Mouse (Mus musculus): ENCODE results near the gene Olfr1406. TPM values are rescaled to one million over a fixed set of nuclear protein-coding genes. Genes with fewer than 3 reads are reported as not detected.
"Not testable (repeated sequence)": the region's sequence is repeated elsewhere in the genome, so short reads cannot be mapped to it uniquely, and the experiment has no call there.

The Olfr1406 gene
- polyA plus RNA-seq (2015; fragmentation: Nextera tagmentation; extraction: Ambion mirVana) = not detected in 2 replicates

- H3K4me1 ChIP-seq (ENCODE audit: control insufficient read depth, insufficient read depth, low read depth, low read length) = no peaks in the 10 kb centered on the region
- H3K27me3 ChIP-seq (replicated peaks; ENCODE audit: control insufficient read depth, insufficient read depth, low read length) = no peaks in the 10 kb centered on the region
- no peak within 1 kb of the TSS for H3K4me3 ChIP-seq (ENCODE audit: low read length)
- no peak for ATAC-seq
- H3K4me2 ChIP-seq (ENCODE audit: low read length) = no peak within 1 kb of the TSS
- H3K9ac ChIP-seq (ENCODE audit: low read depth, low read length) = no peak within 1 kb of the TSS
- no peaks in the 10 kb centered on the region for H3K9me3 ChIP-seq (ENCODE audit: control insufficient read depth, low read length)
- 72% methylated on average over 3 of the region's 3 CpGs for WGBS
- no peaks in the 10 kb centered on the region for H3K36me3 ChIP-seq (ENCODE audit: control insufficient read depth, insufficient read depth, low read length)
- H3K27ac ChIP-seq (ENCODE audit: low read depth, low read length) = no peak within 1 kb of the TSS
Observed at GRCm38 (mm10) chr1:173190540-173190939, at the start of gene Olfr1406. TSS of gene Olfr1406 (minus strand) at chr1:173190640.

GRCm38 (mm10) chr1:173237004-173237403 lies 46.6 kb upstream of the Olfr1406 start:
- ATAC-seq; H3K9ac ChIP-seq (ENCODE audit: low read depth, low read length); H3K4me1 ChIP-seq (ENCODE audit: control insufficient read depth, insufficient read depth, low read depth, low read length); H3K9me3 ChIP-seq (ENCODE audit: control insufficient read depth, low read length); H3K27me3 ChIP-seq (replicated peaks; ENCODE audit: control insufficient read depth, insufficient read depth, low read length); H3K36me3 ChIP-seq (ENCODE audit: control insufficient read depth, insufficient read depth, low read length); H3K4me3 ChIP-seq (ENCODE audit: low read length); H3K27ac ChIP-seq (ENCODE audit: low read depth, low read length); H3K4me2 ChIP-seq (ENCODE audit: low read length): not testable (repeated sequence)
- 81% methylated on average over 1 of the region's 1 CpGs for WGBS

- Histone ChIP-seq H3K4me3 (ENCODE audit: low read length) (no peak within 1 kb of the TSS), H3K27me3 (replicated peaks; ENCODE audit: control insufficient read depth, insufficient read depth, low read length) (no peaks in the 10 kb centered on the region), H3K9me3 (ENCODE audit: control insufficient read depth, low read length) (no peaks in the 10 kb centered on the region), H3K27ac (ENCODE audit: low read depth, low read length) (no peak within 1 kb of the TSS), H3K4me2 (ENCODE audit: low read length) (no peak within 1 kb of the TSS), H3K9ac (ENCODE audit: low read depth, low read length) (no peak within 1 kb of the TSS), H3K4me1 (ENCODE audit: control insufficient read depth, insufficient read depth, low read depth, low read length) (no peaks in the 10 kb centered on the region), H3K36me3 (ENCODE audit: control insufficient read depth, insufficient read depth, low read length) (no peaks in the 10 kb centered on the region)
- no peak for ATAC-seq
- 92% methylated on average over 2 of the region's 2 CpGs for WGBS
Observed at GRCm38 (mm10) chr1:173227081-173227480, 36.6 kb upstream of the Olfr1406 start, which contains the start of gene Fcer1a. TSS of gene Fcer1a (minus strand) at chr1:173227214.

DNA sequence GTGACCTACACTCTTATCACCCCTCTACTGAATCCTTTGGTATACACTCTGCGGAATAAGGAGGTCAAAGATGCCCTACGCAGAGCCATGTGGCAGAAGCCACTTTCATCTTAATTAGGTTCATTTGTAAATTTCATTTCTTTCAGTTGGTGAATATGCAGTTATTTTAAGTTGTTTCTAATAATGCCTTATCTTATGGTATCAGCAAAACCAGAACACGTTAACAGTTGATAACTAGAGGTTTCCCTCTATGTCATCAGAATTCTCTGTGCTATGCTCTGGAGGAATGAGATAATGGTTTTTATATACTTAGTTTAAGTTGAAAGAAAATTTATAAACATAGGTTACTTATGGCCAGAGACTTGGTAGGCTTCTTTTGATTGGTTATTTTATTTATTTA lies 26.0 kb upstream of the Olfr1406 start:
- H3K4me1 ChIP-seq (ENCODE audit: control insufficient read depth, insufficient read depth, low read depth, low read length) = no peaks in the 10 kb centered on the region
- no peak for ATAC-seq
- H3K9ac ChIP-seq (ENCODE audit: low read depth, low read length) = no peak overlapping the region
- H3K27me3 ChIP-seq (replicated peaks; ENCODE audit: control insufficient read depth, insufficient read depth, low read length) = no peaks in the 10 kb centered on the region
- no peak overlapping the region for H3K4me3 ChIP-seq (ENCODE audit: low read length)
- WGBS = 99% methylated on average over 3 of the region's 3 CpGs
- H3K9me3 ChIP-seq (ENCODE audit: control insufficient read depth, low read length) = no peaks in the 10 kb centered on the region
- H3K36me3 ChIP-seq (ENCODE audit: control insufficient read depth, insufficient read depth, low read length) = no peaks in the 10 kb centered on the region
- H3K27ac ChIP-seq (ENCODE audit: low read depth, low read length) = no peak overlapping the region
- H3K4me2 ChIP-seq (ENCODE audit: low read length) = no peak overlapping the region

- no peaks in the 10 kb centered on the region for H3K27me3 ChIP-seq (replicated peaks; ENCODE audit: control insufficient read depth, insufficient read depth, low read length)
- no peak within 1 kb of the TSS for H3K9ac ChIP-seq (ENCODE audit: low read depth, low read length)
- H3K4me1 ChIP-seq (ENCODE audit: control insufficient read depth, insufficient read depth, low read depth, low read length) = no peaks in the 10 kb centered on the region
- no peak for ATAC-seq
- H3K9me3 ChIP-seq (ENCODE audit: control insufficient read depth, low read length) = no peaks in the 10 kb centered on the region
- 85% methylated on average over 5 of the region's 5 CpGs for WGBS
- no peak within 1 kb of the TSS for H3K27ac ChIP-seq (ENCODE audit: low read depth, low read length)
- H3K4me2 ChIP-seq (ENCODE audit: low read length) = no peak within 1 kb of the TSS
- no peak within 1 kb of the TSS for H3K4me3 ChIP-seq (ENCODE audit: low read length)
- H3K36me3 ChIP-seq (ENCODE audit: control insufficient read depth, insufficient read depth, low read length) = no peaks in the 10 kb centered on the region
Observed at GRCm38 (mm10) chr1:173212092-173212491, 21.7 kb upstream of the Olfr1406 start, which contains the start of gene Olfr1404. TSS of gene Olfr1404 (plus strand) at chr1:173212392.

- Histone ChIP-seq H3K9me3 (ENCODE audit: control insufficient read depth, low read length) (no peaks in the 10 kb centered on the region), H3K27me3 (replicated peaks; ENCODE audit: control insufficient read depth, insufficient read depth, low read length) (no peaks in the 10 kb centered on the region), H3K4me2 (ENCODE audit: low read length) (no peak within 1 kb of the TSS), H3K27ac (ENCODE audit: low read depth, low read length) (no peak within 1 kb of the TSS), H3K9ac (ENCODE audit: low read depth, low read length) (no peak within 1 kb of the TSS), H3K4me1 (ENCODE audit: control insufficient read depth, insufficient read depth, low read depth, low read length) (no peaks in the 10 kb centered on the region), H3K36me3 (ENCODE audit: control insufficient read depth, insufficient read depth, low read length) (no peaks in the 10 kb centered on the region), H3K4me3 (ENCODE audit: low read length) (no peak within 1 kb of the TSS)
- ATAC-seq = no peak
- 78% methylated on average over 5 of the region's 5 CpGs for WGBS
Observed at GRCm38 (mm10) chr1:173197508-173197907, 7.1 kb upstream of the Olfr1406 start, which contains the start of gene Olfr218. TSS of gene Olfr218 (plus strand) at chr1:173197808.

GRCm38 (mm10) chr1:173196359-173196758 lies 5.9 kb upstream of the Olfr1406 start:
- H3K4me2 ChIP-seq (ENCODE audit: low read length) = no peak overlapping the region
- no peaks in the 10 kb centered on the region for H3K9me3 ChIP-seq (ENCODE audit: control insufficient read depth, low read length)
- H3K27ac ChIP-seq (ENCODE audit: low read depth, low read length) = no peak overlapping the region
- WGBS = 90% methylated on average over 2 of the region's 2 CpGs
- no peak overlapping the region for H3K4me3 ChIP-seq (ENCODE audit: low read length)
- no peak for ATAC-seq
- no peaks in the 10 kb centered on the region for H3K4me1 ChIP-seq (ENCODE audit: control insufficient read depth, insufficient read depth, low read depth, low read length)
- no peaks in the 10 kb centered on the region for H3K27me3 ChIP-seq (replicated peaks; ENCODE audit: control insufficient read depth, insufficient read depth, low read length)
- no peaks in the 10 kb centered on the region for H3K36me3 ChIP-seq (ENCODE audit: control insufficient read depth, insufficient read depth, low read length)
- H3K9ac ChIP-seq (ENCODE audit: low read depth, low read length) = no peak overlapping the region

GRCm38 (mm10) chr1:173192059-173192458 lies 1.6 kb upstream of the Olfr1406 start:
- no peak overlapping the region for H3K4me2 ChIP-seq (ENCODE audit: low read length)
- whole genome bisulfite sequencing = 86% methylated on average over 3 of the region's 3 CpGs
- no peaks in the 10 kb centered on the region for H3K4me1 ChIP-seq (ENCODE audit: control insufficient read depth, insufficient read depth, low read depth, low read length)
- no peaks in the 10 kb centered on the region for H3K36me3 ChIP-seq (ENCODE audit: control insufficient read depth, insufficient read depth, low read length)
- no peak overlapping the region for H3K27ac ChIP-seq (ENCODE audit: low read depth, low read length)
- H3K27me3 ChIP-seq (replicated peaks; ENCODE audit: control insufficient read depth, insufficient read depth, low read length) = no peaks in the 10 kb centered on the region
- H3K4me3 ChIP-seq (ENCODE audit: low read length) = no peak overlapping the region
- no peak for ATAC-seq
- H3K9me3 ChIP-seq (ENCODE audit: control insufficient read depth, low read length) = no peaks in the 10 kb centered on the region
- H3K9ac ChIP-seq (ENCODE audit: low read depth, low read length) = no peak overlapping the region

DNA sequence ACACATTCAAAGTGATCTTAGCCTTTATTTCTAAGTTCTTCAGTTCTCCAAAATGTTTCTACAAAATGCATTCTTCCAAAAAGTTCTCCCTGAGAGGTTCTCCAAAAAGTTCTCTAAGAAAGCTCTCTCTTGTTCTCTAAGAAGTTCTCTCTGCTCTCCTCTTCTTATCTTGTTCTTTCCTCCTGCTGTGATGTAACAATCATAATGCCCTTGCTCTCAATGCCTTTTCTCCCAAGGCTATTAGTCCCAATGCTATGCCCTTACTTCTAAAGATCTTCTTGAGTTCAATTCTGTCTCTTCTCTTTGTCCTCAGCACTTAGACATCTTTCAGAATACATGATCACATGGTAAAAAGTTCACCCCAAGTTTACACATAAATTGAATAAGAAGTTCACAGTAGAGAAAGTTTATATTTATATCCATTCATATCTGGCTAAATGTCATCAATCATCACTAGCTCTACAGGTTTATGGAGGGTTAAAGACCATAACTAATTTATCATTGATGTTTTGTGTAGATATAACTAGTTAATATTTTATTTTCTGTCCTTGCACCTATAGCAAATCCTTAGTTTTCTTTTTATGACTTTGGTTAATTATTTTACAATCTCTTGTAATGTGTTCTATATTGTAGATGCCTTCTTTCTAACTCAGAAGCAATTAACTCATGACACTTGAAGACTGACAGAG lies 16.1 kb downstream of the Olfr1406 start:
- Histone ChIP-seq H3K4me1 (ENCODE audit: control insufficient read depth, insufficient read depth, low read depth, low read length) (no peaks in the 10 kb centered on the region), H3K9ac (ENCODE audit: low read depth, low read length) (no peak overlapping the region), H3K36me3 (ENCODE audit: control insufficient read depth, insufficient read depth, low read length) (no peaks in the 10 kb centered on the region), H3K4me2 (ENCODE audit: low read length) (no peak overlapping the region), H3K4me3 (ENCODE audit: low read length) (no peak overlapping the region), H3K27ac (ENCODE audit: low read depth, low read length) (no peak overlapping the region), H3K9me3 (ENCODE audit: control insufficient read depth, low read length) (no peaks in the 10 kb centered on the region), H3K27me3 (replicated peaks; ENCODE audit: control insufficient read depth, insufficient read depth, low read length) (no peaks in the 10 kb centered on the region)
- no peak for ATAC-seq

All from hindbrain, embryonic 16.5 days (tissue).